Mouse (Mus musculus) T-helper 2 cell (primary cell): ENCODE measurements around the gene Nbea.

Experiments used
- in situ Hi-C: fragments of 300-600 bp; cut with MboI, MseI; formaldehyde crosslinking; loops from one replicate; pipeline ENCODE4 v1.15.1; 2025; ENCODE audit warnings: high pct_unique_total_duplicates

The Nbea gene

GRCm38 (mm10) chr3:55835207-55835606, 348.3 kb downstream of the Nbea start:
- in situ Hi-C loops = no loop called here

GRCm38 (mm10) chr3:55830226-55830625, 353.3 kb downstream of the Nbea start:
- in situ Hi-C loops = no loop called here

- in situ Hi-C loops = no loop called here
Observed at GRCm38 (mm10) chr3:55828481-55829256, 354.8 kb downstream of the Nbea start.

- in situ Hi-C loops = no loop called here
Observed at GRCm38 (mm10) chr3:55824864-55825263, 358.6 kb downstream of the Nbea start.

GRCm38 (mm10) chr3:55819598-55819997, 363.9 kb downstream of the Nbea start:
- in situ Hi-C loops = no loop called here

GRCm38 (mm10) chr3:55818082-55818481, 365.4 kb downstream of the Nbea start:
- in situ Hi-C loops = no loop called here

- in situ Hi-C loops = no loop called here
Observed at GRCm38 (mm10) chr3:55816638-55817375, 366.7 kb downstream of the Nbea start.

- in situ Hi-C loops = no loop called here
Observed at GRCm38 (mm10) chr3:55816096-55816495, 367.4 kb downstream of the Nbea start.

GRCm38 (mm10) chr3:55814993-55815625, 368.4 kb downstream of the Nbea start:
- in situ Hi-C loops = no loop called here

GRCm38 (mm10) chr3:55794768-55795167, 388.7 kb downstream of the Nbea start:
- in situ Hi-C loops = no loop called here

GRCm38 (mm10) chr3:55793842-55794575, 389.5 kb downstream of the Nbea start:
- in situ Hi-C loops = no loop called here

GRCm38 (mm10) chr3:55792251-55792650, 391.2 kb downstream of the Nbea start:
- in situ Hi-C loops = no loop called here

GRCm38 (mm10) chr3:55790609-55791008, 392.9 kb downstream of the Nbea start:
- in situ Hi-C loops = no loop called here

GRCm38 (mm10) chr3:55789856-55790255, 393.6 kb downstream of the Nbea start:
- in situ Hi-C loops = no loop called here

GRCm38 (mm10) chr3:55788621-55789201, 394.8 kb downstream of the Nbea start:
- in situ Hi-C loops = no loop called here

- in situ Hi-C loops = no loop called here
Observed at GRCm38 (mm10) chr3:55788214-55788586, 395.3 kb downstream of the Nbea start.

GRCm38 (mm10) chr3:55787487-55788213, 395.9 kb downstream of the Nbea start:
- in situ Hi-C loops = no loop called here

- in situ Hi-C loops = no loop called here
Observed at GRCm38 (mm10) chr3:55786835-55787486, 396.5 kb downstream of the Nbea start.

GRCm38 (mm10) chr3:55785981-55786725, 397.3 kb downstream of the Nbea start:
- in situ Hi-C loops = no loop called here
